Mouse (Mus musculus) hindbrain, postnatal 0 days (tissue): ENCODE results near the gene Lingo1. TPM values are rescaled to one million over a fixed set of nuclear protein-coding genes. Genes with fewer than 3 reads are reported as not detected.
A peak's percentile ranks its signal among the peaks of the same experiment; 100 is the strongest.

Experiments used
- ATAC-seq: fragments of 200-750 bp; cut with Nextera tagmentation; 2 replicates; pipeline ENCODE4 v1.8.0; 2017; ENCODE audit warnings: mild to moderate bottlenecking, moderate TSS enrichment, moderate library complexity
- DNase-seq: peaks from one replicate; pipeline ENCODE4 v3.0.0-alpha.2; 2015; ENCODE audit warnings: low spot score
- H3K27ac ChIP-seq: fragments of 300-500 bp; sonication (generic); 2 replicates; pipeline ENCODE4 v1.5.1; 2014; ENCODE audit warnings: mild to moderate bottlenecking
- H3K27me3 ChIP-seq: fragments of 300-500 bp; sonication (generic); 2 replicates; pipeline ENCODE4 v1.6.1; 2014; ENCODE audit warnings: low read length, mixed read lengths; ENCODE audit not compliant: insufficient read depth
- H3K36me3 ChIP-seq: fragments of 300-500 bp; sonication (generic); 2 replicates; pipeline ENCODE4 v1.6.1; 2014; ENCODE audit warnings: low read length, mixed read lengths; ENCODE audit not compliant: insufficient read depth
- H3K4me1 ChIP-seq: fragments of 300-500 bp; sonication (generic); 2 replicates; pipeline ENCODE4 v1.6.1; 2014; ENCODE audit warnings: antibody characterized with exemption, low read length, mixed read lengths; ENCODE audit not compliant: insufficient read depth
- H3K4me2 ChIP-seq: fragments of 300-500 bp; sonication (generic); 2 replicates; pipeline ENCODE4 v1.6.1; 2014; ENCODE audit warnings: low read depth, mild to moderate bottlenecking, low read length, moderate library complexity, mixed read lengths
- H3K4me3 ChIP-seq: fragments of 300-500 bp; sonication (generic); 2 replicates; pipeline ENCODE4 v1.5.1; 2014; ENCODE audit warnings: low read length
- H3K9ac ChIP-seq: fragments of 300-500 bp; sonication (generic); replicated peaks from 2 replicates; pipeline ENCODE4 v1.6.1; 2014; ENCODE audit warnings: mild to moderate bottlenecking, low read length, moderate library complexity, mixed read lengths
- H3K9me3 ChIP-seq: fragments of 300-500 bp; sonication (generic); 2 replicates; pipeline ENCODE4 v1.6.1; 2016; ENCODE audit warnings: low read length, mixed read lengths
- CTCF ChIP-seq: IDR thresholded peaks from 2 replicates; pipeline ENCODE4 v1.5.1; 2016; ENCODE audit warnings: antibody characterized with exemption, control low read depth, low read depth
- WGBS: fragments of 180-500 bp; shearing (Covaris S2); extraction: QIAGEN DNeasy Blood & Tissue Kit; methylation state at CpG from one replicate; pipeline ENCODE4 v1.1.7; 2014; 5-methylcytosine and 5-hydroxymethylcytosine counted together
- polyA plus RNA-seq: library from polyadenylated mRNA; unstranded; fragments of >200 nt; fragmentation: Nextera tagmentation; extraction: Ambion mirVana; gene quantifications from 2 replicates; pipeline ENCODE4 v1.2.1, GENCODE M21; 2015
- total RNA-seq: library from RNA; depleted of rRNA; stranded (reverse); fragments of >200 nt; gene quantifications from 2 replicates; pipeline ENCODE4 v1.2.3, GENCODE M21; 2014

The Lingo1 gene
- total and polyA plus RNA-seq, 2 experiments from 2014 or later = 88.6 to 181 TPM

- H3K36me3 ChIP-seq = no peaks in the 10 kb centered on the region
- no peak for ATAC-seq
- peak overlapping the region; percentile 48 for H3K4me2 ChIP-seq
- H3K4me1 ChIP-seq = peaks cover 15% of the 10 kb centered on the region
- no peak; the same call in 1 of the 2 replicates for TF ChIP-seq CTCF
- 5% methylated on average over 21 of the region's 29 CpGs for WGBS
- no peak overlapping the region for H3K27ac ChIP-seq
- DNase-seq = no peak
- no peak overlapping the region for H3K4me3 ChIP-seq
- no peaks in the 10 kb centered on the region for H3K9me3 ChIP-seq
- no peak overlapping the region for H3K9ac ChIP-seq
- 0 out of 2 replicates have a peak, but pooled peaks cover 4% of the 10 kb centered on the region for H3K27me3 ChIP-seq
Observed at GRCm38 (mm10) chr9:56637403-56637857, 158.8 kb downstream of the Lingo1 start.

DNA sequence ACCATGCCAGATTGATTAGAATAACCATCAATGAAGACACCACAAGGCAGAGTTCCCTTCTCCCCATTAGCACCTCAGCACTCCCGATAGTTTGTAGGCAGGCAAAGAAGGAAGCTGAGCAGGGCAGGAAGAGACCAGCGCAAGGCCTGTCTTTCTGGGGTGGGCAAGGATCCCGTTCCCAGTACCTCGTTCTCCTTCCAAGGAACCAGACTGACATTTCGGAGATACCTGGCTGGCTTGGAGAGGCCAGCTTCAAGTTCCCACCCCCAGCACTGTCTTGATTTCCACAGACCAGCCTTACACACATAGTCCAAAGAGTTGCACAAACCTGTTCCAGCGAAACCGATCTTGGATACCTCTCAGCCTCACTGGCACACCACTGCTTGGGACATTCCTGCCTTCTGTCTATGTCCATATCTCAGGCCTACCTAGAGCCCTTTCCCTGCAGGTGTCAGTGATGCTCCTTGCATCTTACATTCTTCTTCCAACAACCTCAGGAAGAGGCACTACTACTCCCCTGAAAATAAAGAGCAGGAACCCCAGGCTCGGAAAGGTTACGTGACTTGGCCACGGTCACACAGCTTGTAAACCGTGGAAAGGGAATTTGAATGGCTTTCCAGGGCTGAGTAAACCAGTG, 159.4 kb downstream of the Lingo1 start:
- H3K27ac ChIP-seq = no peak overlapping the region
- TF ChIP-seq CTCF = peak; percentile 22; the same call in 1 of the 2 replicates
- no peak overlapping the region for H3K9ac ChIP-seq
- no peak overlapping the region for H3K4me3 ChIP-seq
- H3K4me2 ChIP-seq = no peak overlapping the region
- H3K36me3 ChIP-seq = no peaks in the 10 kb centered on the region
- 0 out of 2 replicates have a peak, but pooled peaks cover 4% of the 10 kb centered on the region for H3K27me3 ChIP-seq
- WGBS = 40% methylated on average over 11 of the region's 11 CpGs
- H3K9me3 ChIP-seq = no peaks in the 10 kb centered on the region
- DNase-seq (no peak), ATAC-seq (no peak)
- peaks cover 17% of the 10 kb centered on the region for H3K4me1 ChIP-seq

DNA sequence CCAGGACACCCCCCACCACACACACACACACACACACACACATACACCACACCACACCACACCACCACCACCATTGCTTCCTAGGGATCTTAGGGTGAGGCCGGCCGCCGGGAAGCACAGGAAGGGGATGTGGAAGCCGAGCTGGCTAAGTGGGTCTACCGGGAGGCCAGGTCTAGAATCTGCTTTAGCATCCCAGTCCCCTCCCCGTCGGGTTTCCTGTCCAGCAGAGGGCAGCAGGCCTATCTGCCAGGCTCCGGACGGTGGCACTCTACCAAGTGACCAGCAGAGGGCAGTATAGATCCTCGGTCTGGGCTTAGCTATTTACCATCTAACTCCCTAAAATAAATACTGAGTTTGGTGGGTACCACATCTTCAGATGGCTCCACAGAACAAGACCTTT, 160.1 kb downstream of the Lingo1 start:
- ATAC-seq (peak; percentile 48), DNase-seq (peak; percentile 96)
- peak; percentile 100 for TF ChIP-seq CTCF
- Histone ChIP-seq H3K27ac (peak overlapping the region; percentile 96), H3K9ac (peak overlapping the region; percentile 95), H3K4me1 (peaks cover 20% of the 10 kb centered on the region), H3K27me3 (0 out of 2 replicates have a peak, but pooled peaks cover 4% of the 10 kb centered on the region), H3K4me3 (peak overlapping the region; percentile 89), H3K9me3 (no peaks in the 10 kb centered on the region), H3K36me3 (no peaks in the 10 kb centered on the region), H3K4me2 (peak overlapping the region; percentile 89)
- 2% methylated on average over 10 of the region's 10 CpGs for WGBS

- Histone ChIP-seq H3K9ac (peak overlapping the region; percentile 95), H3K4me3 (peak overlapping the region; percentile 89), H3K9me3 (no peaks in the 10 kb centered on the region), H3K27ac (peak overlapping the region; percentile 96), H3K4me2 (peak overlapping the region; percentile 89), H3K36me3 (no peaks in the 10 kb centered on the region), H3K27me3 (0 out of 2 replicates have a peak, but pooled peaks cover 4% of the 10 kb centered on the region), H3K4me1 (peaks cover 24% of the 10 kb centered on the region)
- peak; percentile 75 for ATAC-seq
- no peak for TF ChIP-seq CTCF
- WGBS = under 1% methylated on average over 52 of the region's 68 CpGs
- peak; percentile 90 for DNase-seq
Observed at GRCm38 (mm10) chr9:56635498-56636121, 160.7 kb downstream of the Lingo1 start.

- TF ChIP-seq CTCF = no peak
Observed at GRCm38 (mm10) chr9:56635121-56635497, 161.2 kb downstream of the Lingo1 start.

GRCm38 (mm10) chr9:56634406-56635120, 161.7 kb downstream of the Lingo1 start:
- DNase-seq (peak; percentile 56), ATAC-seq (no peak)
- peak overlapping the region; percentile 89 for H3K4me2 ChIP-seq
- H3K9ac ChIP-seq = peak overlapping the region; percentile 95
- H3K27me3 ChIP-seq = 0 out of 2 replicates have a peak, but pooled peaks cover 4% of the 10 kb centered on the region
- H3K9me3 ChIP-seq = no peaks in the 10 kb centered on the region
- H3K4me1 ChIP-seq = peaks cover 27% of the 10 kb centered on the region
- TF ChIP-seq CTCF = no peak
- H3K4me3 ChIP-seq = peak overlapping the region; percentile 89
- no peaks in the 10 kb centered on the region for H3K36me3 ChIP-seq
- peak overlapping the region; percentile 96 for H3K27ac ChIP-seq
- 2% methylated on average over 24 of the region's 25 CpGs for WGBS

More at GRCm38 (mm10) chr9:56635121-56635497, 161.2 kb downstream of the Lingo1 start:
- H3K27me3 ChIP-seq = 0 out of 2 replicates have a peak, but pooled peaks cover 4% of the 10 kb centered on the region
- H3K4me3 ChIP-seq = peak overlapping the region; percentile 89
- no peaks in the 10 kb centered on the region for H3K36me3 ChIP-seq
- DNase-seq (peak; percentile 67), ATAC-seq (peak; percentile 27)
- H3K4me1 ChIP-seq = peaks cover 24% of the 10 kb centered on the region
- peak overlapping the region; percentile 96 for H3K27ac ChIP-seq
- WGBS = under 1% methylated on average over 35 of the region's 40 CpGs
- H3K9me3 ChIP-seq = no peaks in the 10 kb centered on the region
- H3K9ac ChIP-seq = peak overlapping the region; percentile 95
- H3K4me2 ChIP-seq = peak overlapping the region; percentile 89
